Mouse (Mus musculus) 3T3-L1 (cell line): ENCODE measurements around the gene Mettl16.
A peak's percentile ranks its signal among the peaks of the same experiment; 100 is the strongest.

Source experiments
- DNase-seq: peaks from one replicate; pipeline ENCODE4 v3.0.0-alpha.2; 2015; ENCODE audit warnings: low read depth, low spot score

Mettl16 gene

DNA sequence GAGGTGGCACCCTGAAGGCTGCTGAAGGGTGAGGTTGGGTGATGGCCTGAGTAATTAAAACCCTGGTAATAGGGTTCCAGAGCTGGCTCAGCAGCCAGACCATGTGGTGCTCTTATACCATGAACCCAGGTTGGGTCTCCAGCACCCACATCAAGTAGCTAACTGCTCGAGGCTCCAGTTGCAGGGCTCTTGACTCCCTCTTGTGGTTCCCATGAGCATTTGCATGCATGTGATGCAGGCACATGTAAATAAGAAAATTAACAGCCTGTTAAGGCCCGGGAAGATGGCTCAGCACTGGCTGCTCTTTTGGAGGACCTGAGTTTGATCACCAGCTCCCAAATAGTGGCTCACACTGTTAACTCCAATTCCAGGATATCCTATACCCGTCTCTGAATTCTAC is 75.2 kb downstream of the Mettl16 start:
- DNase-seq: no peak

DNA sequence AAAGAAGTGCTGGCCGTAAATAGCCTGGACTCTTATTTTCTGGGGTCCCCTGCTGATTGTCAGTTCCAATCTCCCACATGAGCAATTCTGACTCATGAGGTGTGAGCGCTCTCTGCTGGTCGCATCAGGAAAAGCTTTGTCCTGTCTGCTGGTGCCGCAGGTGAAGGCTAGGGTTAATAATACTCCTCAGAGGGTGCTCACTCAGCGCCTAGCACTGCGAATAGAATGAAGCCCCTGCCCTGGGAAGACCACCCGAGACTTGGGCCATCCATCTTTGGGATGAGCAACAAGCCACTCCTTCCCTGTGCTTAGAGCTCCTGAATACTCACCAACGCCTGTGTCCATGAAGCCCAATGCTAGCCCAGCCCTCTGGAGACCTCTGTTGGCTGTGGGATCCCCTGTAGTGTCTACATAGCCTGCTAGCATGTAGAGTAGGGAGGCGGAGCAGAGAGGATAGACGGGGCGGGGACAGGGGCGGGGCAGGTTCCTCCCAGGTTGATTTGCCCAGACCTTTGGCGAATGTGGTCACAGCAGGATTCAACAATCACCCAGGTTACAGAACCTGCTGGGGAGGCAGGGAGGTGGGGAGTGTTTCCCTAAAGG is 77.4 kb downstream of the Mettl16 start:
- peak; percentile 79 for DNase-seq

DNA sequence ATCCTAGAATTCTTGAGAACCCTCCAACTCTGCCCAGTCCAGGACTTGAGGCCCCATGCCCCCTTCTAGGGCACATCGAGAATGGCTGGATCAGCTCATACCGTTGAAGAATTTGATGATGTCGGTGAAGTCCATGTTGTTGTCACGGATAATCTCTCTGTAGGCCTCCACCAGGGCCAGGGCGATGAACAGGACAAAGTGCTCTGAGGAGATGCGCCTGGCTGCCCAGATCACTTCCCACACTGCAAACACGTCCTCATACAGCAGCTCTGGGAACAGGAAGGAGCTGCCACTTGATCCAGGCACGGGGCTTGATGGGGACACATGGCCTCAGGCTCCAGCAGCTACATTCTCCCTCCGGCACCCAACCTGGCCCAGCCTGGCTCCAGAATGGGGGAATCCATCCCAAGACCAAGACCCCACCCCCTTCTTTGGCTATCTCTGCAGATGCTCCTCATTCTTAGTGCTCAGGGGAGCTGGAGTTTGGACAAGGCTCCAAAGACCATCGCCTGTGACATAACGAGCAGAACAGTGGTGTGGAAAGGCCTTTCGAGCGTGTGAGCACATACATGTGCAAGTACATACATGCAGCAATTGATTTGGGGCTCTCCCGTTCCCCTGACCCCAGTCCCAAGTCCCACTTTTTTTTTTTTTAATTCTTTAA is 80.5 kb downstream of the Mettl16 start:
- no peak for DNase-seq

DNA sequence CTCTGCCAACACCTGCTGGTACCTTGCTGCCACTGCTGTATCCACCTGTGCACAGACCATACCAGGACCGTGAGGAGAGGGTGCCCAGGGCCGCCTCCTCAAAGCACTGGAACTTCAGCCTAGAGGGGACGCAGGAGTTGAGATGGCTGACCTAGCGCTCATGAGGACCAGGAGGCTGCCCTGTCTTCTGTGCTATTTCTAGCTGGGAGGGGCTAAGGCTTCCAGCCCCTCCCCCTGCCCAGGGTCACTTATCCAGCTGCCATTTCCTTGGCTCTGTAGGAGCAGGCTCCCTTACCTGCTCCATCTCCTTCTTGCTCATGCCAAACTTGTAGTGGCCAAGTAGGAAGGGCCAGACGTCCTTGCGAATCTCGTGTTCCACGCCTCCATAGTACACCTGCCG is 87.1 kb downstream of the Mettl16 start:
- DNase-seq: no peak

DNA sequence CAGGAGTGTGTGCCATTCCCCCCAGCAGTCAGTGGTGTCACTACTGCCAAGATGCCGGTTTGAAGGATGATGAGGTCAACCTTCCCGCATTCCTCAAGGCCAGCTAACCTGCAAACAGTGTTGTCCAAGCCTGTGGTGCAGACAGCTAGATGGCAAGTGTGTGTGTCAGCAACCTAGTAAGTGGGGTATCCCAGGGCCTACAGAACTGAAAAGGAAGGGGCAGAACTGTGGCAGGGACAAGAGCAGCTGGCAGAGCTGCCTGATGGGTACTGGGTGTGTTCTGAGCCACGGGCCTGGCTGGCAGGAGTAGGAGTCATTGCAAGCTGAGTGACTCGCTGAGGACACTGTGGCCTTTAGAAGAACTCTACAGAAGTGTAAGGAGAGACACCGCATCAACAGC is 91.5 kb downstream of the Mettl16 start:
- DNase-seq: peak; percentile 68

DNA sequence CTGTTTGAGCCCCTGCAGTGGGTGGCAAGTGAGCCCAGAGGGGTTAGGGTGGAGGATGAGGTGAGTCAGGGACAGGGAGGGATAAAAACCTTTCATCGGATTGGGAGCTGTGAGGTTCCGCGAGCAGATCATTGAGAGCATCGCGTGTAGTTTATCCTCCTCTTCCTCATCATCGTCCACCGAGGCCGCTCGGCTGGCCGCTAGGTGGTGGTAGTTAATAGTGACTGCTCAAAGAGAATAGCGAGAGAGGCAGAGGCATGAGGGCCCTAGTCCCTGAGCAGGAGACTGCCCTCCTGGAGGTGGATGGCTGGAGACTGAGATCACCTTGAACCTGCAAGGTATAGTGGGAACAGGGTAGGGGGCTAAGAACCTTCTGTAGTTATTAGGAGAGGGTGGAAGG is 92.8 kb downstream of the Mettl16 start:
- no peak for DNase-seq

DNA sequence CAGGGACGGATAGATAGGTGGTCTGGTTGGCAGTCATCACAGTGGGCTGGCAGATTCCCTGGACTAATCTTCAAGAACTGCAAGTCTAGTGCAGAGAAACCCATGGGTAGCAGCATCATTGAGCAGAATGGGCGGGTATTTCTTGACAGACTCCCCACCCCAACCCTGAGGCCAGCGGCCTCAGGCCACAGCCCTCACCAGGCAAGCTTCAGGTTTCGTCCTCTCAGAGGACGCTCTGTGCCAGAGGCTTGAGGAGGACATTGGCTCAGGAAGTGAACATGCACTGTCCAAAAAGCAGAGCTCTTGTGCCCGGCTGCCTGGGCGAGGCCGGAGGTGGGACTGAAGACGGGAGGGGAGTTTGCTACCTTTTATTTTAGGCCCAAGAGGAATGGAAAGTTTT is 93.8 kb downstream of the Mettl16 start:
- no peak for DNase-seq

GRCm38 (mm10) chr11:74865252-74865651 is 94.6 kb downstream of the Mettl16 start:
- DNase-seq: no peak

- peak; percentile 54 for DNase-seq
Observed at GRCm38 (mm10) chr11:74866640-74867039, 96.0 kb downstream of the Mettl16 start.

- peak; percentile 43 for DNase-seq
Observed at GRCm38 (mm10) chr11:74867181-74867580, 96.6 kb downstream of the Mettl16 start.

- peak; percentile 47 for DNase-seq
Observed at GRCm38 (mm10) chr11:74868046-74868760, 97.6 kb downstream of the Mettl16 start.

DNA sequence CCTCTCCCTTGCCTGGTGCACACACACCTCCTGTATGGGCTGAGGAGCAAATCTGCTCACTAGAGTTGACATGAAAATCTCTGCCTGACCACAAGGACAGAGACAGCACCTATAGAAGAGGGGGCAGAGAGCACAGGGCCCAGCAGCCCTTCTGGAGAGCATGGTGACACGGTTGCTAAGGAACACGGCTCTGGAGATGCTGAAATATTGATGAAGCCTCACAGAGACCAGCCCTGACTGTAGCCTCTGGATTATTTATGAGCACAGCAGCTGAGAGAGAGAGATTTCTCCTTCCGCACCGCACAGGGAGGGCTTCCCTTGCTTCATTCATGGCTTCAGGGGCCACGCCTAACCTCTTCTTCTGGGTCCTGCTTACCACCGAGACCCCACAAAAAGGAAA is 99.0 kb downstream of the Mettl16 start:
- no peak for DNase-seq

DNA sequence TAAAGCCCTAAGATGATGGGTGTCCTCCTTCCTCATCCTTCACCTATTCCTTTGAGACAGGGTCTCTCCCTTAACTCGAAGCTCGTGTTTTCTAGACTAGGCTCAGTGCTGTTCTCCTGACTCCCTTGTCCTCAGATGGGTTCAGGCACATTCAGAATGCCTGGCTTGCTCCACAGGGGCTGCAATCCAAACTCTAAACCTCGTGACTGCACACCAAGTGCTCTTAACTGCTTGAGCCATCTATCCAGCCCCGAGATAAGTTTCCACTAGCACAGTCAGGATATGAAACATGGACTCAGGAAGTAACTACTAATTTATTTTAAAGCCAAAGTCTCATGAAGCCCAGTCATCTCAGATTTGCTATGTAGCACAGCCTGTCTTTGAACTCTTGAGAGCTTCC is 99.9 kb downstream of the Mettl16 start:
- no peak for DNase-seq

- DNase-seq: no peak
Observed at GRCm38 (mm10) chr11:74870991-74871622, 100.5 kb downstream of the Mettl16 start.

DNA sequence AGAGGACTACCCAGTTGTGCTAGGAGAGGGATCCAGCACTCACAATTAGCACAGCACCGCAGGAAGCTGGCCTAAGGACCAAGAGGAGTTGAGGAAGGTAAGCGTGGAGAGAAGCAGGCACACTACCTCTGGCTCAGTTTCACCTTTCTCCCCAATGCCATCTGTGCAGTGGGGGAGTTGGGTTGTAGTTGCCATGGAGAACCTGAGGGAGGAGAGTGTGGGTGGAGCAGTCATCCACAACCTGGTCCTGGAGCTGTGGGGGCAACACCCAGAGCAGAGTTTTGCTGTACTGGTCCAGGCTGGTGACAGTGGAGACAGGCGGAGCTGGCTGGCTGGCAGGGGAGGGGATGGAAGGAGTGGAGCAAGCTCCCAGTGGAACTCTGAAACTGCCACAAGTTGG is 104.0 kb downstream of the Mettl16 start:
- no peak for DNase-seq

DNA sequence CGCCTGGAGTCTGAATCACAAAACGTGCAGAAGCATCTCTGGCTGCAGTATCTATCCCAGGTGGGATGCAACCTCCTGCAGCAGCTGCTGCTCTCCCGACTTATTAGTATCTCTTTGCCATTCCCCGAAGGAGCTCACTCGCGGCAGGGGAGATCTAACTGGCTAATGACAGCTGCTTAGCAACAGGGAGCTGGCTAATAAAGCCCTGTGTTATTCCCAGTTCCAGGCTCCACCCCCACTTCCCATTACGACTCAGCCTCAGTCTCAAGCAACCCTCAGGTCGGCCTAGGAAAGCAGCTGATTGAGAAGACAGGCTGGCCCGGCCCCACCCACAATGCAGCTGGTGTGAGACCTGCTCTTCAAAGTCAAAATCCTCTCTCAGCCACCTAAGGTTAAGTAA is 106.2 kb downstream of the Mettl16 start:
- peak; percentile 62 for DNase-seq
